8 mouse cellular contexts compared by ENCODE assay signal in the genomic region with DNA sequence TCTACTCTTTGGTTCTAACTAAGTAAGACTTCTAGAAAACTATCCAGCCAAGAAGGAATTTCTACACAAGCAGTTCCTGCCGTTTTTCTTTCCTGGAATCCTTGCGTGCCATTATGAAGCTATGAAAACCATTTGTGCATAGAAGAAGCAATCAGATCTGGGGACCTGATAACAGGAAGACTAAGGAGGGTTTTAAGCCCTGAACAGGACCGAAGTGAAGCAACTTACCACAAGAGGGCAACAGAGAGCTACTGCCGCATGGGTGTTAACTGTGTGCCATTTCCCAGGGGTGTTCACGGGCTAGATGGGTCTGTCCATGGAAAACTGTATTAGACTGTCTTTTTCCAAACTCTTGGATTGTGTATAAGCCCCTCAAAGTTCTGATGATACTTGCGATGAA. TPM values are rescaled to one million over a fixed set of nuclear protein-coding genes. Genes with fewer than 3 reads are reported as not detected.
DNase-seq lines count a peak whose midpoint lies in the region; ATAC-seq lines count a peak whose summit lies in the region.

No protein-coding gene starts in this region.

- DNase-seq in urinary bladder, adult 18-20 months (ENCODE audit: low spot score in 2 of 2) = peak; percentile 18 to 25
- no peak for DNase-seq in urinary bladder, postnatal 10 days (ENCODE audit: low spot score)
- DNase-seq in cerebellum, postnatal 36 days = peak; percentile 70 to 80
- DNase-seq in gastrocnemius, adult 8-10 months (ENCODE audit: low spot score in 2 of 2) = peak; percentile 42 to 54
- DNase-seq in kidney, adult 11 months = peak; percentile 56
- peak; percentile 76 to 86 for DNase-seq in left cerebral cortex, postnatal 25 days (ENCODE audit: low spot score in 2 of 2)
- DNase-seq in skeletal muscle tissue, adult 2 months (ENCODE audit: low read depth, low spot score) = peak; percentile 56

- 18% methylated on average over 6 of the region's 6 CpGs for WGBS in midbrain, embryonic 12.5 days

- no peak overlapping the region for H3K27ac ChIP-seq in midbrain, embryonic 12.5 days (replicated peaks)

- H3K4me1 ChIP-seq in midbrain, embryonic 12.5 days = 0 out of 2 replicates have a peak, but pooled peaks cover 5% of the 10 kb centered on the region

- no peak overlapping the region for H3K9ac ChIP-seq in midbrain, embryonic 12.5 days (replicated peaks)

- ATAC-seq in midbrain, embryonic 12.5 days (ENCODE audit: low FRiP score, low read depth) = peak; percentile 75

- H3K27me3 ChIP-seq in midbrain, embryonic 12.5 days = 0 out of 2 replicates have a peak, but pooled peaks cover 7% of the 10 kb centered on the region

- H3K4me2 ChIP-seq in midbrain, embryonic 12.5 days (replicated peaks) = no peak overlapping the region

- H3K9me3 ChIP-seq in midbrain, embryonic 12.5 days = no peaks in the 10 kb centered on the region

- no peak overlapping the region for H3K4me3 ChIP-seq in midbrain, embryonic 12.5 days

- intact Hi-C loops in left cerebral cortex, postnatal 25 days (cut with DNase I) = loop anchor here (1.0 kb wide), 2 partner anchors 32 to 72 kb away; a partner anchor contains a TSS

- no peaks in the 10 kb centered on the region for H3K36me3 ChIP-seq in midbrain, embryonic 12.5 days

RNA-seq across cellular contexts. Expression of a gene that starts 24.8 kb away (rescaled TPM):
- total RNA-seq in gastrocnemius, adult 8-10 months (2022) = not detected
- 1 to 10 TPM; 1.7 to 2.0 TPM for total RNA-seq in left cerebral cortex, postnatal 25 days (2021)
- polyA plus RNA-seq in midbrain, embryonic 12.5 days (2016; fragmentation: Nextera tagmentation; extraction: Ambion mirVana) = 2.2 and 2.3 TPM in 2 replicates

RNA-seq across cellular contexts. Expression of a gene that starts 31.9 kb away (rescaled TPM):
- 10 to 100 TPM; 24.5 to 33.9 (median 30.1) TPM for total RNA-seq in gastrocnemius, adult 8-10 months (2022)
- 10 to 100 TPM; 25.2 to 31.6 TPM for total RNA-seq in left cerebral cortex, postnatal 25 days (2021)
- polyA plus RNA-seq in midbrain, embryonic 12.5 days (2016; fragmentation: Nextera tagmentation; extraction: Ambion mirVana) = 35.9 and 37.8 TPM in 2 replicates

RNA-seq across cellular contexts. Expression of a gene that starts 57.1 kb away (rescaled TPM):
- not detected for total RNA-seq in gastrocnemius, adult 8-10 months (2022)
- under 1 TPM in 1 of 2 experiments, not detected in 1; 0.23 TPM for total RNA-seq in left cerebral cortex, postnatal 25 days (2021)
- not detected in 2 replicates for polyA plus RNA-seq in midbrain, embryonic 12.5 days (2016; fragmentation: Nextera tagmentation; extraction: Ambion mirVana)
